Mouse (Mus musculus) kidney, adult 2 months (tissue): ENCODE results near the gene Anapc7. TPM values are rescaled to one million over a fixed set of nuclear protein-coding genes. Genes with fewer than 3 reads are reported as not detected.

ENCODE experiments used
- DNase-seq: peaks from one replicate; pipeline ENCODE4 v3.0.0; 2021
- H3K27ac ChIP-seq: fragments of 200-500 bp; 2 replicates; pipeline ENCODE4 v1.5.1; 2012; ENCODE audit warnings: low read depth, low read length, control low read depth, inconsistent platforms; ENCODE audit not compliant: insufficient read depth
- H3K27me3 ChIP-seq: fragments of 200-500 bp; replicated peaks from 2 replicates; pipeline ENCODE4 v1.6.1; 2012; ENCODE audit warnings: mild to moderate bottlenecking, moderate library complexity, low read length, inconsistent platforms; ENCODE audit not compliant: control insufficient read depth, insufficient read depth
- H3K36me3 ChIP-seq: fragments of 200-500 bp; 2 replicates; pipeline ENCODE4 v1.6.1; 2012; ENCODE audit warnings: mild to moderate bottlenecking, moderate library complexity, low read length, inconsistent platforms; ENCODE audit not compliant: control insufficient read depth, insufficient read depth
- H3K4me1 ChIP-seq: fragments of 200-500 bp; 2 replicates; pipeline ENCODE4 v1.6.1; 2011; ENCODE audit warnings: low read length; ENCODE audit not compliant: control insufficient read depth, insufficient read depth
- H3K4me3 ChIP-seq: fragments of 200-500 bp; 2 replicates; pipeline ENCODE4 v1.5.1; 2011; ENCODE audit warnings: mild to moderate bottlenecking, low read depth, low read length, control low read depth; ENCODE audit not compliant: insufficient read depth
- CTCF ChIP-seq: fragments of 200-500 bp; conservative IDR thresholded peaks from 2 replicates; pipeline ENCODE4 v1.5.1; 2011; ENCODE audit warnings: low read depth, mild to moderate bottlenecking, control low read depth, low read length, moderate library complexity, mixed read lengths; ENCODE audit not compliant: insufficient read depth, insufficient read length
- POLR2A ChIP-seq: fragments of 200-500 bp; IDR thresholded peaks from one replicate; pipeline ENCODE4 v1.6.1; 2011; ENCODE audit warnings: low read depth, low read length, control low read depth
- WGBS: fragments of 180-500 bp; shearing (Covaris S2); methylation state at CpG from one replicate; pipeline ENCODE4 v1.1.7; 2018; 5-methylcytosine and 5-hydroxymethylcytosine counted together
- polyA plus RNA-seq: library from polyadenylated mRNA; depleted of rRNA; stranded (reverse); fragments of >200 nt; gene quantifications from 2 replicates; pipeline ENCODE4 v1.2.3, GENCODE M21; 2012

The Anapc7 gene
- polyA plus RNA-seq, 1 experiment: 33.5 TPM

GRCm38 (mm10) chr5:122422071-122422964 lies 825 bp downstream of the Anapc7 start:
- peaks cover 5% of the 10 kb centered on the region; the same call in 1 of the 2 replicates for H3K4me1 ChIP-seq
- no peaks in the 10 kb centered on the region for H3K36me3 ChIP-seq
- WGBS: under 1% methylated on average over 73 of the region's 73 CpGs
- peak overlapping the region; percentile 88 for H3K27ac ChIP-seq
- H3K4me3 ChIP-seq: peak overlapping the region; percentile 98
- peak; percentile 94 for DNase-seq
- H3K27me3 ChIP-seq: no peaks in the 10 kb centered on the region
- TF ChIP-seq CTCF (0 out of 2 replicates have a peak, but pooled peaks have one; percentile 17), POLR2A (no peak)

- Histone ChIP-seq H3K27me3 (no peaks in the 10 kb centered on the region), H3K4me1 (peaks cover 5% of the 10 kb centered on the region; the same call in 1 of the 2 replicates), H3K27ac (0 out of 2 replicates have a peak overlapping the region, but pooled peaks have one; percentile 16), H3K36me3 (no peaks in the 10 kb centered on the region), H3K4me3 (peak overlapping the region; percentile 98)
- DNase-seq: no peak
- no peak for TF ChIP-seq CTCF
- TF ChIP-seq POLR2A: no peak
- WGBS: 10% methylated on average over 15 of the region's 15 CpGs
These were observed 1.6 kb downstream of the Anapc7 start for GRCm38 (mm10) chr5:122423083-122423482.

- Histone ChIP-seq H3K4me3 (no peak overlapping the region), H3K4me1 (peaks cover 5% of the 10 kb centered on the region; the same call in 1 of the 2 replicates), H3K27me3 (no peaks in the 10 kb centered on the region), H3K27ac (no peak overlapping the region), H3K36me3 (peaks cover 1% of the 10 kb centered on the region; the same call in 1 of the 2 replicates)
- 30% methylated on average over 2 of the region's 2 CpGs for WGBS
- no peak for TF ChIP-seq POLR2A
- TF ChIP-seq CTCF: no peak
- DNase-seq: no peak
These were observed 4.1 kb downstream of the Anapc7 start for GRCm38 (mm10) chr5:122425550-122425949.

- no peaks in the 10 kb centered on the region for H3K27me3 ChIP-seq
- TF ChIP-seq POLR2A (no peak), CTCF (no peak)
- H3K36me3 ChIP-seq: peaks cover 9% of the 10 kb centered on the region; the same call in 1 of the 2 replicates
- H3K4me1 ChIP-seq: no peaks in the 10 kb centered on the region; the same call in 1 of the 2 replicates
- no peak for DNase-seq
- H3K27ac ChIP-seq: no peak overlapping the region
- no peak overlapping the region for H3K4me3 ChIP-seq
- WGBS: 92% methylated on average over 4 of the region's 4 CpGs
These were observed 8.7 kb downstream of the Anapc7 start for GRCm38 (mm10) chr5:122430036-122430775.

- no peak for TF ChIP-seq POLR2A
- no peak for TF ChIP-seq CTCF
- Histone ChIP-seq H3K4me1 (no peaks in the 10 kb centered on the region; the same call in 1 of the 2 replicates), H3K27me3 (no peaks in the 10 kb centered on the region), H3K27ac (peak overlapping the region; percentile 31), H3K4me3 (no peak overlapping the region), H3K36me3 (peaks cover 12% of the 10 kb centered on the region)
- no peak for DNase-seq
- 78% methylated on average over 8 of the region's 8 CpGs for WGBS
These were observed 9.7 kb downstream of the Anapc7 start for GRCm38 (mm10) chr5:122431221-122431620.

GRCm38 (mm10) chr5:122434541-122434940 lies 13.0 kb downstream of the Anapc7 start:
- no peak for DNase-seq
- H3K36me3 ChIP-seq: peaks cover 11% of the 10 kb centered on the region
- H3K27ac ChIP-seq: no peak overlapping the region
- no peaks in the 10 kb centered on the region for H3K27me3 ChIP-seq
- H3K4me3 ChIP-seq: no peak overlapping the region
- TF ChIP-seq POLR2A (no peak), CTCF (peak; percentile 44)
- WGBS: 75% methylated on average over 4 of the region's 4 CpGs
- no peaks in the 10 kb centered on the region; the same call in 1 of the 2 replicates for H3K4me1 ChIP-seq
